Mouse (Mus musculus): ENCODE measurements around the gene Aknad1. TPM values are rescaled to one million over a fixed set of nuclear protein-coding genes. Genes with fewer than 3 reads are reported as not detected.

The Aknad1 gene
- polyA plus RNA-seq, 1 experiment from 2014 or later: not detected

DNA sequence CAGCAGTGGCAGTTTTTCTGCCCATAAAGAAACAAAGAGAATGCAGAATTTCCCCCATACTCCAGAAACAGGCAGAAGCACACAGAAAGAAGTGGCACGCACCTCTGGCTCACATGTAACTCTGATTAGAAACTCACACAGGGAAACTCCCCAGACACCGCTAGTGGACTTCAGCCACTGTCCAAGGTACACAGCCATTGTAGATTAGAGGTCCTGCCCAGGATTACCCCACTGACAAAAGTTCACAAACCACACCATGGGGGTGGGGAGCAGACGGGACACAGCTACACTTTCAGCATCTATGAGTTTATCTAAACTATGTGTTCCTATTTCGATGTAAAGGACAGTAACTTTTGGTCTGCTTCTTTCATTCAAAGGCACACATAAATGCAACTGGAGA, 24.6 kb upstream of the Aknad1 start:
- no peak overlapping the region for H3K4me3 ChIP-seq (ENCODE audit: low read length)
- H3K27ac ChIP-seq (ENCODE audit: low read depth, low read length): no peak overlapping the region
- no peak overlapping the region for H3K9ac ChIP-seq (ENCODE audit: low read depth, low read length)
- H3K4me2 ChIP-seq (ENCODE audit: low read length): no peak overlapping the region
- no peaks in the 10 kb centered on the region for H3K9me3 ChIP-seq (ENCODE audit: control insufficient read depth, low read length)
- H3K36me3 ChIP-seq (ENCODE audit: control insufficient read depth, insufficient read depth, low read length): no peaks in the 10 kb centered on the region
- ATAC-seq: no peak
- H3K4me1 ChIP-seq (ENCODE audit: control insufficient read depth, insufficient read depth, low read depth, low read length): peaks cover 7% of the 10 kb centered on the region
- no peaks in the 10 kb centered on the region for H3K27me3 ChIP-seq (replicated peaks; ENCODE audit: control insufficient read depth, insufficient read depth, low read length)
- 96% methylated on average over 4 of the region's 4 CpGs for WGBS

DNA sequence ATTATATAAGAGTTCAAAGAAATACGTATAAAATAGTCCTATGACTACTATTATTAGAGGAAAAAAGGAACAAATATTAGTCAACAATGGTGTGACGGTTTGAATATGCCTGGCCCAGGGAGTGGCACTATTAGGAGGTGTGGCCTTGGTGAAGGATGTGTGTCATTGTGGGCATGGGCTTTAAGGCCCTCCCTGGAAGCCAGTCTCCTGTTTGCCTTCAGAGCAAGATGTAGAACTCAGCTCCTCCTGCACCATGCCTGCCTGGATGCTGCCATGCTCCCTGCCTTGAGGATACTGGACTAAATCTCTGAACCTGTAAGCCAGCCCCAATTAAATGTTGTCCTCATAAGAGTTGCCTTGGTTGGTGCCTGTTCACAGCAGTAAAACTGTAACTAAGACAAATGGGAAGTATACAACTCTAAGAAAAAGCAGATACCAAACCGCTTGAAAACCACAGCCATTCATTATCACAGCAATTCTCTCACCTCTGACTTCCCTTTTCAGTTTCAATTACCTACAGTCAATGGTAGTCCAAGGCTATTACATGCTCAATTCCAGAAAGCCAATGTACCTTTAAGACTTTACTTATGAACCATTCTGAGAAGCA, 21.5 kb upstream of the Aknad1 start:
- no peak overlapping the region for H3K4me3 ChIP-seq (ENCODE audit: low read length)
- no peaks in the 10 kb centered on the region for H3K9me3 ChIP-seq (ENCODE audit: control insufficient read depth, low read length)
- WGBS: 91% methylated on average over 3 of the region's 3 CpGs
- H3K4me2 ChIP-seq (ENCODE audit: low read length): no peak overlapping the region
- H3K36me3 ChIP-seq (ENCODE audit: control insufficient read depth, insufficient read depth, low read length): no peaks in the 10 kb centered on the region
- no peaks in the 10 kb centered on the region for H3K27me3 ChIP-seq (replicated peaks; ENCODE audit: control insufficient read depth, insufficient read depth, low read length)
- no peak for ATAC-seq
- no peak overlapping the region for H3K9ac ChIP-seq (ENCODE audit: low read depth, low read length)
- H3K4me1 ChIP-seq (ENCODE audit: control insufficient read depth, insufficient read depth, low read depth, low read length): peaks cover 15% of the 10 kb centered on the region
- H3K27ac ChIP-seq (ENCODE audit: low read depth, low read length): no peak overlapping the region

DNA sequence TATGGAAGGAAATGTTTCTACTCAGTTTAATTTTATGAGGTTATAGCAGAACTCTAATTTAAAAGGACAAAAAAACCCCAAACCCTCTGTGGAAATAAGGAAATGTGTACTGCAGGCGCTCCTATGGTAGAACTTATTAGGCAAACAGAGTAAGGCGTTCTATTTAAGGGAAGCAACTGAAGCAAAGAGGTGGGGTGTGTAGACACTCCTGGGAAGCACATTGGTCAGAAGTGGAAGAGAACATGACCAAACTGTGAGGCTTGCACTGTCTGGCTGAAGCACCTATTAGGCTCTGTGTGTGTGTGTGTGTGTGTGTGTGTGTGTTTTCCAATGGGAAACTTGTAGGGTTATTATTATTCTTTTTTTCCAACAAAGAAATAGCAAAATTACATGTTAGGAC, 20.1 kb upstream of the Aknad1 start:
- Histone ChIP-seq H3K27me3 (replicated peaks; ENCODE audit: control insufficient read depth, insufficient read depth, low read length) (no peaks in the 10 kb centered on the region), H3K9ac (ENCODE audit: low read depth, low read length) (no peak overlapping the region), H3K4me3 (ENCODE audit: low read length) (no peak overlapping the region), H3K4me1 (ENCODE audit: control insufficient read depth, insufficient read depth, low read depth, low read length) (peaks cover 16% of the 10 kb centered on the region), H3K4me2 (ENCODE audit: low read length) (no peak overlapping the region), H3K27ac (ENCODE audit: low read depth, low read length) (no peak overlapping the region), H3K9me3 (ENCODE audit: control insufficient read depth, low read length) (no peaks in the 10 kb centered on the region), H3K36me3 (ENCODE audit: control insufficient read depth, insufficient read depth, low read length) (no peaks in the 10 kb centered on the region)
- no peak for ATAC-seq
- WGBS: 84% methylated on average over 2 of the region's 2 CpGs

DNA sequence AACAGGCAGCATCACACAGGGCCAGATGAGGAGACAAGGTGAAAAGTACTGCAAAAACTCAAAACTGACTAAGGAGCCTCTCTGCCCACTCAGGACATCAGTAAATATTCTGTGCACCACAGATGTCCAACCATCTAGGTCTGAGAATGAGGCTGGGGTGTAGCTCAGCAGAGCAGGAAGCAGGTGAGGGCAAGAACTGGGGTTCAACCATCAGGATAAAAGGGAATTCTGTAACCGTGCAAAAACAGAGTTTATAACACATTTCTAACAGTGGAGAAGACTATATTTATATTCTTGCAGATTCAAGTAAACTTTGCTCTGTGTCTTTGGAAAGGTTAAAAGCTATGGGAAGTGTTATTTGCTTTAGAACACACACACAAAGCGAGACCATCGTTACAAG, 19.7 kb upstream of the Aknad1 start:
- WGBS: 90% methylated on average over 3 of the region's 3 CpGs
- Histone ChIP-seq H3K4me1 (ENCODE audit: control insufficient read depth, insufficient read depth, low read depth, low read length) (peaks cover 16% of the 10 kb centered on the region), H3K9me3 (ENCODE audit: control insufficient read depth, low read length) (no peaks in the 10 kb centered on the region), H3K4me2 (ENCODE audit: low read length) (peak overlapping the region; percentile 5; the same call in 1 of the 2 replicates), H3K9ac (ENCODE audit: low read depth, low read length) (no peak overlapping the region), H3K27ac (ENCODE audit: low read depth, low read length) (no peak overlapping the region), H3K36me3 (ENCODE audit: control insufficient read depth, insufficient read depth, low read length) (no peaks in the 10 kb centered on the region), H3K4me3 (ENCODE audit: low read length) (no peak overlapping the region), H3K27me3 (replicated peaks; ENCODE audit: control insufficient read depth, insufficient read depth, low read length) (no peaks in the 10 kb centered on the region)
- no peak for ATAC-seq

DNA sequence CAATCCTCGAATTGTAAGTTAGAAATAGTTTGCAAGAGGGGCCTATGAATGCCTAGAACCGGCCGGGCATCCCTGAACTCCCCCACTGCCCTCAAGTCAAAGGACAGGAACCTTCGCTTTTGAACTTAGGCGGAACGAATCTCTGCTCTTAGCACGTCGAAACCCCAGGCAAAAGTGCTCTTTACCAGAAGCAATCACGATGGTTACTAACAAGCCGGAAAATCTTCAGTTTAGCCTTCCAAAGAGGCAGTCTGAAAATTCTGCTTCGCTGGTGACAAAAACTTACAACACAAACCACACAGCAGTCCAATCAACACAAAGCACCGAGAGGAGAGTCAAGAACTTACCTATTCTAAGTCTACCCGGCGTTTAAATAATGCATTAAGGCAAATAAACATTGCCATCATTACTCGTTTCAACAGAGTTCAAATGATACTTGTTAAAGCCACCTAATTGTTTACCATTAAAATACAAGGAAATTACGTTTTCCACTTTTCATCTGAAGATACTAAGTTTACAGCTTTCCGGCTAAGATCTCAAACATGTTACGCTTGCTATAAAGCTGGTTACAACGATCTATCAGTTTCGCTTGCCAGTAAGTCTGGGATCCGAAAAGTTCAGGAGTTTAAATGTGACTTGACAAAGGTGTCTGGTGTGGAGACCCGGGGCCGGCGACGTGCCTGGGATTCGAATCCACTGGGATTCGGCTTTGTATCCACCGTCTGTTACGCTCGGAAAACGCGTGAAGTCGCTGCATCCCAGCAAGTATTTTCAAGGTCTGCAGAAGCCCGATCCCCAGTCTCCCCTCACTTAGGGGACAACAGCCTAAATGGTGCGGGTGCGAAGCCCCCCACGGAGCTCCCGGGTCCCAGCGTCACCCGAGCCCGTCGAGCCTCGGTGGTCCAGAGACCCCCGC, 18.1 kb upstream of the Aknad1 start:
- Histone ChIP-seq H3K4me1 (ENCODE audit: control insufficient read depth, insufficient read depth, low read depth, low read length) (peaks cover 16% of the 10 kb centered on the region), H3K9me3 (ENCODE audit: control insufficient read depth, low read length) (no peaks in the 10 kb centered on the region), H3K4me3 (ENCODE audit: low read length) (peak overlapping the region; percentile 73), H3K27me3 (replicated peaks; ENCODE audit: control insufficient read depth, insufficient read depth, low read length) (no peaks in the 10 kb centered on the region), H3K4me2 (ENCODE audit: low read length) (peak overlapping the region; percentile 80), H3K27ac (ENCODE audit: low read depth, low read length) (peak overlapping the region; percentile 82), H3K9ac (ENCODE audit: low read depth, low read length) (peak overlapping the region; percentile 78), H3K36me3 (ENCODE audit: control insufficient read depth, insufficient read depth, low read length) (no peaks in the 10 kb centered on the region)
- WGBS: under 1% methylated on average over 43 of the region's 44 CpGs
- ATAC-seq: no peak; the same call in 1 of the 2 replicates

DNA sequence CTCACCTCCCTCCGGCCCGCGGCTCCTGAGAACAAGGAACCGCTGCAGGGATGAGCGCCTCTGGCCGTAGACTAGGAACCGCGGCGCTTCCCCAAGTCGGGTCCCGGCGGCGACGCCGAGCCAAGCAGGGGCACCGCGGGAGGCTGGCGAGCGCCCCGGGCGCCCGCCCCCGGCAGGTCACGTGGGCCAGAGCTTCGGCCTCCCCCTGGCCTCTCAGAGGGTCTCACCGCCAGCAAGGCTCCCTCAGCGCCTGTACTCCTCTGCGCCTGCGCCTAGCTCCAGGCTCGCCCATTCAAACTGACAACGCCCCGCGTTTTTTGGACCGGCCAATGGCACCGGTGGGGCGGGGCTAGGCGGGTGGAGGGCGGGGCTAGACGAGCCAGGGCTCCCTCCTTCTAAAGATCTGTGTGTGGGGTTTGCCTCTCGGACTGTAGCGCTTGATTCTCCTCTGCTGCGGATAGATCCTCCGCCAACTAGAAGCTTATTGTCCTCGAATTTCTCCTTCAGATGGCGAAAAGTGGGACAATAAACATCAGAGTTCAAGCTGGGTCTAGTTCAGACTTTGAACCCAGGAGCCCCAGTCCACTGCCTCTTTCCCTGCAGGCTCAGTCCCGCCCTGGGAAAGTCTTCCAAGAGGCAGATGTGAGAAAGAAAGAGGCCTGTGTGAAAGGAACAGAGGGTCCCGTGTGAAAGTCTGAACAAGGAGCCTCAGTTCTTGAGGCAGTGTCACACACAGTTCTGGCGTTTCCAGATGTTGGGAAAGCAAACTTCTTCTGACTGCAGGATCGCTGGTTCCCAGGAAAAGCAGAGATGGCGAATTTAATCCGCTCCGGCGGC, 17.2 kb upstream of the Aknad1 start, which contains the start of gene Gpsm2:
Gene Gpsm2, minus strand, starts transcription at position 274 of the 837 bp plus-strand sequence.
- Histone ChIP-seq H3K27me3 (replicated peaks; ENCODE audit: control insufficient read depth, insufficient read depth, low read length) (no peaks in the 10 kb centered on the region), H3K4me3 (ENCODE audit: low read length) (peak within 1 kb of the TSS; percentile 73), H3K9ac (ENCODE audit: low read depth, low read length) (peak within 1 kb of the TSS; percentile 78), H3K4me2 (ENCODE audit: low read length) (peak within 1 kb of the TSS; percentile 80), H3K36me3 (ENCODE audit: control insufficient read depth, insufficient read depth, low read length) (no peaks in the 10 kb centered on the region), H3K9me3 (ENCODE audit: control insufficient read depth, low read length) (no peaks in the 10 kb centered on the region), H3K4me1 (ENCODE audit: control insufficient read depth, insufficient read depth, low read depth, low read length) (peaks cover 16% of the 10 kb centered on the region), H3K27ac (ENCODE audit: low read depth, low read length) (peak within 1 kb of the TSS; percentile 82)
- peak; percentile 99 for ATAC-seq
- under 1% methylated on average over 47 of the region's 53 CpGs for WGBS

DNA sequence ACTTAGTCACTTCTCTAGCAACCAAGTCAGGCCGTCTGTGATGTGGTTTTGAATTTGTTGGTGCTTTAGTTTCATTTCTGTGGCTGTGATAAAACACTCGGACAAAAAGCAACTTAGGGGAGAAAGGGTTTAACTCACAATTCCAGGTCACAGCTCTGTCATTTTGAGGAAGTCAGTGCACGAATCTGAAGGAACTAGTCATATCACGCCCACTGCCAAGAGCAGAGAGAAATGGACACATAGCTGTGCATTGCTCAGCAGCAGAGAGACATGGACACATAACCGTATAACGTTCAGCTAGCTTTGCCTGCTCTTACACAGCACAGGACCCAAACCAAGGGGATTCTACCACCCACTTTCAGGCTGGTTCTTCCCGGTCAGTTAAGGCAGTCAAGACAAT, 13.0 kb upstream of the Aknad1 start:
- peaks cover 4% of the 10 kb centered on the region; the same call in 1 of the 2 replicates for H3K4me1 ChIP-seq (ENCODE audit: control insufficient read depth, insufficient read depth, low read depth, low read length)
- no peaks in the 10 kb centered on the region for H3K9me3 ChIP-seq (ENCODE audit: control insufficient read depth, low read length)
- WGBS: 92% methylated on average over 7 of the region's 7 CpGs
- no peak overlapping the region for H3K9ac ChIP-seq (ENCODE audit: low read depth, low read length)
- no peak overlapping the region for H3K27ac ChIP-seq (ENCODE audit: low read depth, low read length)
- H3K4me3 ChIP-seq (ENCODE audit: low read length): no peak overlapping the region
- H3K36me3 ChIP-seq (ENCODE audit: control insufficient read depth, insufficient read depth, low read length): no peaks in the 10 kb centered on the region
- ATAC-seq: no peak
- no peak overlapping the region for H3K4me2 ChIP-seq (ENCODE audit: low read length)
- H3K27me3 ChIP-seq (replicated peaks; ENCODE audit: control insufficient read depth, insufficient read depth, low read length): no peaks in the 10 kb centered on the region

DNA sequence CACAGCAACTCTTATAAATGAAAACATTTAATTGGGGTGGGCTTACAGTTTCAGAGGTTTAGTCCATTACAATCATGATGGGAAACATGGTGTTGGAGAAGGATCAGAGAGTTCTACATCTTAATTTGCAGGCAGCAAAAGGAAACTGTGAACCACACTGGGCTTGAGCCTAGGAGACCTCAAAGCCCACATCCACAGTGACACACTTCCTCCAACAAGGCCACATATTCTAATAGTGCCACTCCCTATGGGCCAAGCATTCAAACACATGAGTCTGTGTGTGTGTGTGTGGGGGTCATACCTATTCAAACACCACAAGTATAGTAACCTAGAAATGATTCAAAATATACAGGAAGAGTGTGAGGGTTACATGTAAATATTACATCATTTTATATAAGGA, 12.1 kb upstream of the Aknad1 start:
- Histone ChIP-seq H3K4me2 (ENCODE audit: low read length) (no peak overlapping the region), H3K9me3 (ENCODE audit: control insufficient read depth, low read length) (no peaks in the 10 kb centered on the region), H3K36me3 (ENCODE audit: control insufficient read depth, insufficient read depth, low read length) (no peaks in the 10 kb centered on the region), H3K27me3 (replicated peaks; ENCODE audit: control insufficient read depth, insufficient read depth, low read length) (no peaks in the 10 kb centered on the region), H3K4me3 (ENCODE audit: low read length) (no peak overlapping the region), H3K4me1 (ENCODE audit: control insufficient read depth, insufficient read depth, low read depth, low read length) (peaks cover 4% of the 10 kb centered on the region; the same call in 1 of the 2 replicates), H3K27ac (ENCODE audit: low read depth, low read length) (no peak overlapping the region), H3K9ac (ENCODE audit: low read depth, low read length) (no peak overlapping the region)
- ATAC-seq: no peak

DNA sequence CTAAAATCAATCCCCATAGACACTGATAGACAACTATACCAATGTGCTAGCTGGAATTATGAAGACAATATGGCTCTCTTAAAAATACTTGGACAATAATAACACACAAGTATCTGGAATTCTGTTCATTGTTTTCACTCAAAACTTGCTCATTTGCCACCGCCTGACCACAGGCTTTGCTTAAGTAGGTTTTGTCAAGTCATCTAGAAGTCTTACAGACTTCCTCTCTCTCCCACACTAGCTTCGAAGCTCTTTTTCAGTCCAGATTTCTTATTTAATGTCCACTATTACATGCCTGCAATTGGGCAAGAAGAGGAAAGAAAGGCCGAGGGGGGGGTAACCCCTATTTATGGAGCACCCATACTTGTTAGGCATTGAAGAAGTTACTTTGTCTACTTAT, 11.7 kb upstream of the Aknad1 start:
- Histone ChIP-seq H3K9ac (ENCODE audit: low read depth, low read length) (no peak overlapping the region), H3K9me3 (ENCODE audit: control insufficient read depth, low read length) (no peaks in the 10 kb centered on the region), H3K36me3 (ENCODE audit: control insufficient read depth, insufficient read depth, low read length) (no peaks in the 10 kb centered on the region), H3K27me3 (replicated peaks; ENCODE audit: control insufficient read depth, insufficient read depth, low read length) (no peaks in the 10 kb centered on the region), H3K4me3 (ENCODE audit: low read length) (no peak overlapping the region), H3K4me2 (ENCODE audit: low read length) (no peak overlapping the region), H3K27ac (ENCODE audit: low read depth, low read length) (no peak overlapping the region), H3K4me1 (ENCODE audit: control insufficient read depth, insufficient read depth, low read depth, low read length) (peaks cover 3% of the 10 kb centered on the region; the same call in 1 of the 2 replicates)
- ATAC-seq: no peak
- 92% methylated on average over 3 of the region's 3 CpGs for WGBS
